Mouse (Mus musculus): Measurements from ENCODE around the gene Arhgef16. TPM values are rescaled to one million over a fixed set of nuclear protein-coding genes. Genes with fewer than 3 reads are reported as not detected.

The Arhgef16 gene
- polyA plus RNA-seq, 2 experiments from 2014 or later = 4.8 to 5.0 TPM

Other genes with a start within 250 kb of the Arhgef16 start
- not detected for gene Trp73, start 161.5 kb downstream of the Arhgef16 start, polyA plus RNA-seq (2017; shearing (Covaris generic))
- 10 to 100 TPM; 24.9 to 31.7 TPM for gene Wrap73, start 159.3 kb downstream of the Arhgef16 start, polyA plus RNA-seq (2017; shearing (Covaris generic))
- 10 to 100 TPM; 24.7 to 26.7 TPM for gene Tprgl, start 141.0 kb downstream of the Arhgef16 start, polyA plus RNA-seq (2017; shearing (Covaris generic))
- not detected for gene Megf6, start 130.9 kb downstream of the Arhgef16 start, polyA plus RNA-seq (2017; shearing (Covaris generic))
- not detected for gene B230104I21Rik, start 34.5 kb upstream of the Arhgef16 start, polyA plus RNA-seq (2017; shearing (Covaris generic))